Mouse (Mus musculus) hindbrain, embryonic 11.5 days (tissue): ENCODE measurements around the gene Smad6. TPM values are rescaled to one million over a fixed set of nuclear protein-coding genes. Genes with fewer than 3 reads are reported as not detected.

Experiments
- ATAC-seq: fragments of 200-750 bp; cut with Nextera tagmentation; 2 replicates; pipeline ENCODE4 v1.8.0; 2017; ENCODE audit warnings: mild to moderate bottlenecking, moderate TSS enrichment, moderate library complexity; ENCODE audit not compliant: low FRiP score
- DNase-seq: peaks from one replicate; pipeline ENCODE4 v3.0.0-alpha.2; 2015; ENCODE audit warnings: low spot score
- H3K27ac ChIP-seq: fragments of 300-500 bp; sonication (generic); 2 replicates; pipeline ENCODE4 v1.5.1; 2014; ENCODE audit warnings: mild to moderate bottlenecking, low read depth, low read length
- H3K27me3 ChIP-seq: fragments of 300-500 bp; sonication (generic); 2 replicates; pipeline ENCODE4 v1.6.1; 2014; ENCODE audit warnings: mild to moderate bottlenecking, low read length, moderate library complexity, mixed read lengths; ENCODE audit not compliant: control insufficient read depth, insufficient read depth
- H3K36me3 ChIP-seq: fragments of 300-500 bp; sonication (generic); 2 replicates; pipeline ENCODE4 v1.6.1; 2014; ENCODE audit warnings: mild to moderate bottlenecking, low read length, moderate library complexity, mixed read lengths; ENCODE audit not compliant: control insufficient read depth, insufficient read depth
- H3K4me1 ChIP-seq: fragments of 300-500 bp; sonication (generic); replicated peaks from 2 replicates; pipeline ENCODE4 v1.6.1; 2014; ENCODE audit warnings: low read length, mixed read lengths; ENCODE audit not compliant: control insufficient read depth, insufficient read depth
- H3K4me2 ChIP-seq: fragments of 300-500 bp; sonication (generic); replicated peaks from 2 replicates; pipeline ENCODE4 v1.6.1; 2014; ENCODE audit warnings: mild to moderate bottlenecking, low read depth, low read length
- H3K4me3 ChIP-seq: fragments of 300-500 bp; sonication (generic); 2 replicates; pipeline ENCODE4 v1.5.1; 2014; ENCODE audit warnings: low read depth, low read length
- H3K9ac ChIP-seq: fragments of 300-500 bp; sonication (generic); 2 replicates; pipeline ENCODE4 v1.6.1; 2014; ENCODE audit warnings: low read depth, low read length
- H3K9me3 ChIP-seq: fragments of 300-500 bp; sonication (generic); 2 replicates; pipeline ENCODE4 v1.6.1; 2016; ENCODE audit warnings: low read length; ENCODE audit not compliant: control insufficient read depth
- WGBS: fragments of 180-500 bp; shearing (Covaris S2); extraction: QIAGEN DNeasy Blood & Tissue Kit; methylation state at CpG from one replicate; pipeline ENCODE4 v1.1.7; 2014; 5-methylcytosine and 5-hydroxymethylcytosine counted together
- polyA plus RNA-seq: library from polyadenylated mRNA; unstranded; fragments of >200 nt; fragmentation: Nextera tagmentation; extraction: Ambion mirVana; gene quantifications from 2 replicates; pipeline ENCODE4 v1.2.1, GENCODE M21; 2014

Smad6 gene
- polyA plus RNA-seq, 1 experiment from 2014 or later = 5.5 TPM

- DNase-seq = peak; percentile 37
- H3K27ac ChIP-seq = no peak overlapping the region
- peak overlapping the region; percentile 79 for H3K4me3 ChIP-seq
- peak overlapping the region; percentile 96 for H3K4me2 ChIP-seq
- no peak for ATAC-seq
- WGBS = 5% methylated on average over 10 of the region's 10 CpGs
- H3K36me3 ChIP-seq = no peaks in the 10 kb centered on the region
- peaks cover 15% of the 10 kb centered on the region for H3K4me1 ChIP-seq
- no peaks in the 10 kb centered on the region for H3K27me3 ChIP-seq
- no peaks in the 10 kb centered on the region for H3K9me3 ChIP-seq
- peak overlapping the region; percentile 92 for H3K9ac ChIP-seq
These were observed 2.6 kb downstream of the Smad6 start for GRCm38 (mm10) chr9:64019036-64019886.

DNA sequence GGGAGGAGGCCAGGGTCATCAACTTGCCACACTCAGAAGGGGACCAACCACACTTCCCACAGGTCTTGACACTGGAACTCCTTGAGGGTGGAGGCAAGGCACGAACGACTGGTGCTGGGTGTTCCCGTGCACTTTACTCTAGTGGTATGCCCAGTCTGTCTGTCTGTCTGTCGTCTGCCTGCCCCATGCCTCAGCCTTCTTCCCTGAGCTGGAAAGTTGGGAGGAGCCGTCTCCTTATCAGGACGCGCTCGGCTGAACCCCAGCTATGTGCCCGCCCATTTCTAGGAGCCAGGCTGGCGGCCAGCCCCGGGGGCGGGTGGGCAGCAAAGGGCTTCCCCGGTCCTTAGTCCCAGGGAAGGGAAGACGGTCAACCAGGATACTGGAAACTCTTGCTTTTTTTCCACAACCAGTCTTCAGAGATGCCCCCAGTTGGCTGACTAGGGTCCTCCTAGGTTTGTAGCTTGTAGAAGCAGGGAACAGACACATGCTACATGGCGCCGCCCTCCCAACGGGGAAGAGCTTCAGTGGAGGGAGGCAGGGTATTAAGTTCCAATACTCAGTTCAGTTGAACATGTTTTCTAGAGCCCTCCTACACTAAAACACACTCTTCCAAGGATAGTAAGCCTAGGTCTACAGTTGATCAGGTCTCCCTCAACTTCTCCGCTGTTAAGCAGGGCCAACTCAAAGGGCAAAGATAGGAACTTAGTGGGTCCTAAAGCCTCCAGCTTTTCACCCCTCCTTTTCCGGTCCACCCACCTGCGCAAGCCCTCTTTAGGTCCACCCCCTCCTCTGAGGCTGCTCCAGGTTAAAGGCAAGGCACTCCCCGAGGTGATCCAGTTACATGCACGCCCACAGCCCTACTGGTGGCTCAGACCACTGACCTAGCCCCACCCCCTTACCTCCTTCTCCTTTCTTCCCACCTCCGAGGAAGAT, 3.7 kb downstream of the Smad6 start:
- WGBS = 3% methylated on average over 23 of the region's 23 CpGs
- Histone ChIP-seq H3K4me3 (peak overlapping the region; percentile 79), H3K27ac (peak overlapping the region; percentile 48), H3K36me3 (no peaks in the 10 kb centered on the region), H3K4me1 (peaks cover 15% of the 10 kb centered on the region), H3K4me2 (peak overlapping the region; percentile 96), H3K9me3 (no peaks in the 10 kb centered on the region), H3K27me3 (no peaks in the 10 kb centered on the region), H3K9ac (0 out of 2 replicates have a peak overlapping the region, but pooled peaks have one; percentile 28)
- ATAC-seq (no peak), DNase-seq (peak; percentile 60)

- peak overlapping the region; percentile 96 for H3K4me2 ChIP-seq
- peaks cover 15% of the 10 kb centered on the region for H3K4me1 ChIP-seq
- H3K36me3 ChIP-seq = peaks cover 3% of the 10 kb centered on the region
- ATAC-seq (no peak), DNase-seq (peak; percentile 74)
- no peaks in the 10 kb centered on the region for H3K9me3 ChIP-seq
- peak overlapping the region; percentile 33 for H3K9ac ChIP-seq
- H3K27me3 ChIP-seq = no peaks in the 10 kb centered on the region
- H3K27ac ChIP-seq = 0 out of 2 replicates have a peak overlapping the region, but pooled peaks have one; percentile 47
- 3% methylated on average over 25 of the region's 25 CpGs for WGBS
- peak overlapping the region; percentile 79; the same call in 1 of the 2 replicates for H3K4me3 ChIP-seq
These were observed 5.0 kb downstream of the Smad6 start for GRCm38 (mm10) chr9:64016648-64017400.

- no peaks in the 10 kb centered on the region for H3K27me3 ChIP-seq
- DNase-seq = no peak
- no peak overlapping the region for H3K4me2 ChIP-seq
- WGBS = 40% methylated on average over 7 of the region's 7 CpGs
- no peak overlapping the region for H3K4me3 ChIP-seq
- no peak overlapping the region for H3K9ac ChIP-seq
- ATAC-seq = no peak
- peaks cover 6% of the 10 kb centered on the region for H3K36me3 ChIP-seq
- peaks cover 15% of the 10 kb centered on the region for H3K4me1 ChIP-seq
- H3K27ac ChIP-seq = no peak overlapping the region
- peaks cover 3% of the 10 kb centered on the region; the same call in 1 of the 2 replicates for H3K9me3 ChIP-seq
These were observed 5.8 kb downstream of the Smad6 start for GRCm38 (mm10) chr9:64016092-64016491.

DNA sequence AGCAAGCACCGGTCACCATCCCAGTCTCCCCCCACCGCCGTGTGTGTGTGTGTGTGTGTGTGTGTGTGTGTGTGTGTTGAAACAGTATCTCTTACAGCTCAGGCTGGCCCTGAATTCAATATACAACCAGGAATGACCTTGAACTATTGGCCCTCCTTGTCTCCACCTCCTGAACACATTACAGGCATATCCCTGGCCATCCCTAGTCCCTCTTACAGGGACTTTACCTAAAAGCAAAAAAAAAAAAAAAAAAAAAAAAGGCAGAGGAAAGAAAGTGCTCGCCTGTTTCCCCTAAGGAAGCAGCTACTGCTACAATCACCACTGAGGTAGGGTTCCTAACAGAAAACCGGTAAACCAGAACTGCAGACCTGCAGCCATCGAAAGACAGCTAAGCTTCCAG, 7.1 kb downstream of the Smad6 start:
- ATAC-seq (no peak), DNase-seq (no peak)
- Histone ChIP-seq H3K4me3 (no peak overlapping the region), H3K36me3 (peaks cover 6% of the 10 kb centered on the region), H3K27ac (no peak overlapping the region), H3K9me3 (peaks cover 3% of the 10 kb centered on the region; the same call in 1 of the 2 replicates), H3K9ac (no peak overlapping the region), H3K27me3 (no peaks in the 10 kb centered on the region), H3K4me2 (no peak overlapping the region), H3K4me1 (peaks cover 15% of the 10 kb centered on the region)
- 79% methylated on average over 6 of the region's 6 CpGs for whole genome bisulfite sequencing

- 96% methylated on average over 1 of the region's 1 CpGs for WGBS
- H3K36me3 ChIP-seq = peaks cover 6% of the 10 kb centered on the region
These were observed 10.5 kb downstream of the Smad6 start for GRCm38 (mm10) chr9:64011356-64011755.

DNA sequence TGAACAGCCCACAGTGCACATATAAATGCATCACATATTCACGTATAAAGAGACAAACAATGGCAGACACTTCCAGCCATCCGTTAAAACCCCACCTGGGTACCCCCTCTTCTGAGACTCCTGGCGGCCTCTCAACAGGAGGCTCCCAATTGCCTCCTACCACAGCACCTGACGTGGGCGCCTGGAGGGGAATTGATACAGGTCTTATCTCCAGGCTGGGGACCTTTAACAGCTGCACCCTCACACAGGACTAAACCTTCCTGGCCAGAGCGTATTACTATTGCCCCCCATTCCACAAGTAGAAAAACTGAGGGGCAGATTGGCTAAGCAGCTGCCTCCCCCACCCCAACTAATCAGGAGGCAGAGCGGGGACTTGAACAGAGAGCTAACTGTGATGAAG, 18.9 kb downstream of the Smad6 start:
- Histone ChIP-seq H3K4me3 (no peak overlapping the region), H3K4me1 (no peaks in the 10 kb centered on the region), H3K9me3 (no peaks in the 10 kb centered on the region), H3K27me3 (no peaks in the 10 kb centered on the region), H3K9ac (no peak overlapping the region), H3K27ac (no peak overlapping the region), H3K36me3 (no peaks in the 10 kb centered on the region), H3K4me2 (no peak overlapping the region)
- ATAC-seq (no peak), DNase-seq (no peak)
- 86% methylated on average over 7 of the region's 7 CpGs for WGBS

More at GRCm38 (mm10) chr9:64011356-64011755, 10.5 kb downstream of the Smad6 start:
- Histone ChIP-seq H3K9ac (no peak overlapping the region), H3K4me3 (no peak overlapping the region), H3K4me1 (0 out of 2 replicates have a peak, but pooled peaks cover 3% of the 10 kb centered on the region), H3K27ac (no peak overlapping the region), H3K9me3 (peaks cover 3% of the 10 kb centered on the region; the same call in 1 of the 2 replicates), H3K4me2 (no peak overlapping the region), H3K27me3 (no peaks in the 10 kb centered on the region)
- ATAC-seq (no peak), DNase-seq (no peak)

DNA sequence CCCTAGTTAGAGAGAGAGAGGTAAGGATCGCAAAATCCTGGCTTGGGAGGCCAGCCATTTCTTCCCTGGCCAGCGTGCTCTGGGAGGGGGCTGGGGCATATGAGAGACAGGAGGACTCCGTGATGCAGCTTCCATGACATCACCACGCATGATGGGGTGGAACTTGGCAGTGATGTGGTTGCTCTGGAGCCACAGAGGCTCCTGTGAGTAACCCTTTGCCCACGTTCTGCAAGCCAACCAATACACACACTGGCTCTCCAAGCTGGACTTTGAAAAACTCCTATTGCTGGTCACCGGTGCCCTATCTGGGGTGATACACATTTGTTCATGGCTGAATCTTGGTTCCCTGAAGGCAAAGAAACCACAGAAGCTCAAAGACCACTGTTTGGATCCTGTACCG, 20.8 kb downstream of the Smad6 start:
- no peak overlapping the region for H3K9ac ChIP-seq
- no peaks in the 10 kb centered on the region for H3K4me1 ChIP-seq
- no peak overlapping the region for H3K27ac ChIP-seq
- 74% methylated on average over 7 of the region's 7 CpGs for WGBS
- no peak for DNase-seq
- no peak for ATAC-seq
- H3K36me3 ChIP-seq = no peaks in the 10 kb centered on the region
- H3K9me3 ChIP-seq = no peaks in the 10 kb centered on the region
- no peak overlapping the region for H3K4me2 ChIP-seq
- H3K4me3 ChIP-seq = no peak overlapping the region
- no peaks in the 10 kb centered on the region for H3K27me3 ChIP-seq
